ENCODE assay signal across 1 mouse cellular context in the genomic region with DNA sequence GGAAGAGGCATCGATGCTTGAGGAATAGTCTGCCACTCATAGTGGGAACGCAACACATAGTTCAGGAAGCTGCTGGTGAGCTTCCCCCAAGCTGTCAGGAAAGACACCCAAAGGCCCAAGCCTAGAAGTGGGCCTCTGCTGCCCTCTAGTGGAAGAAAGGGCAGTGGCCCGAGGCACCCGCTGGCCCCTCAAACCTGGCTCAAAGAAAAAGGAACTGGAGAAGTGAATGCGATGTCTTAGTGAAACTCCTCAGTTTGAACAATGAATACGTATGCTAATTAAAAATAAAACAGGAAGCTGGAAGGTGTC.
TF ChIP-seq lines count a peak whose summit lies in the region.

No protein-coding gene starts in this region.

TF ChIP-seq in CH12.LX, 34 proteins besides CTCF, POLR2A, EP300 and RAD21:
- TF ChIP-seq MAFK (IDR thresholded peaks at IDR 0.05; ENCODE audit: insufficient replicate concordance, low read length) (no peak), HCFC1 (IDR thresholded peaks at IDR 0.05; ENCODE audit: low read depth, low read length) (no peak), SIN3A (IDR thresholded peaks at IDR 0.05; ENCODE audit: low read length) (no peak), NELFE (IDR thresholded peaks at IDR 0.05; ENCODE audit: low read depth, low read length) (no peak; the same call in 1 of the 2 replicates), ZMIZ1 (IDR thresholded peaks at IDR 0.05; ENCODE audit: low read depth, low read length) (no peak), JUN (IDR thresholded peaks at IDR 0.05; ENCODE audit: insufficient read depth, low read depth, low read length) (no peak), RCOR1 (conservative IDR thresholded peaks at IDR 0.05; ENCODE audit: low read depth, low read length) (no peak), MXI1 (IDR thresholded peaks at IDR 0.05; ENCODE audit: low read depth, low read length) (no peak), MAX (IDR thresholded peaks at IDR 0.05; ENCODE audit: low read length) (no peak), ETS1 (conservative IDR thresholded peaks at IDR 0.05; ENCODE audit: low read depth, low read length) (no peak), TBP (conservative IDR thresholded peaks at IDR 0.05; ENCODE audit: low read depth, low read length) (no peak), USF1 (IDR thresholded peaks at IDR 0.05; ENCODE audit: low read depth, low read length) (no peak), USF2 (conservative IDR thresholded peaks at IDR 0.05; ENCODE audit: low read depth, low read length) (no peak), TCF12 (IDR thresholded peaks at IDR 0.05; ENCODE audit: low read depth, low read length) (no peak), ZNF384 (IDR thresholded peaks at IDR 0.05; ENCODE audit: low read depth, low read length) (no peak), MEF2A (IDR thresholded peaks at IDR 0.05; ENCODE audit: borderline replicate concordance, low read depth, low read length) (no peak), NRF1 (IDR thresholded peaks at IDR 0.05; ENCODE audit: low read depth, low read length) (no peak), ZC3H11A (IDR thresholded peaks at IDR 0.05; ENCODE audit: low read depth, low read length) (peak; percentile 86), BHLHE40 (IDR thresholded peaks at IDR 0.05; ENCODE audit: low read depth, low read length) (no peak), IRF4 (IDR thresholded peaks at IDR 0.05; ENCODE audit: low read depth, low read length) (no peak), CHD1 (IDR thresholded peaks at IDR 0.05; ENCODE audit: low read depth, low read length) (no peak), SMC3 (IDR thresholded peaks at IDR 0.05; ENCODE audit: low read depth, low read length) (peak; percentile 96), POLR2AphosphoS2 (IDR thresholded peaks at IDR 0.05; ENCODE audit: low read depth, low read length) (no peak), ELF1 (IDR thresholded peaks at IDR 0.05; ENCODE audit: low read depth, low read length) (peak; percentile 31; the same call in 1 of the 2 replicates), CHD2 (IDR thresholded peaks at IDR 0.05; ENCODE audit: low read length) (no peak)
